Mouse (Mus musculus) G1E (cell line): ENCODE measurements at regions not wholly inside any gene's neighbourhood (a gene's known extent, or its start where the extent isn't known, plus 50 kb on each side); places are given as distances from the start of the nearest gene placed in this dataset.

Source experiments
- CTCF ChIP-seq: IDR thresholded peaks from 2 replicates; pipeline ENCODE4 v1.5.1; 2012; ENCODE audit warnings: low read depth, low read length, inconsistent platforms, mixed read lengths
- GATA1 ChIP-seq: IDR thresholded peaks from 2 replicates; pipeline ENCODE4 v1.6.1; 2012; ENCODE audit warnings: borderline replicate concordance, low read length, inconsistent platforms, mixed read lengths
- GATA2 ChIP-seq: IDR thresholded peaks from 2 replicates; pipeline ENCODE4 v1.6.1; 2012; ENCODE audit warnings: low read depth, low read length, inconsistent platforms, borderline replicate concordance

- TF ChIP-seq CTCF, result no peak
- TF ChIP-seq GATA1, result no peak
- no peak for TF ChIP-seq GATA2
Measured at GRCm38 (mm10) chr15:64626359-64626758, 191.1 kb upstream of the Gm21798 start.
